Mouse (Mus musculus): ENCODE results near the gene Gpr4. TPM values are rescaled to one million over a fixed set of nuclear protein-coding genes. Genes with fewer than 3 reads are reported as not detected.

Gpr4 gene
- polyA plus RNA-seq, 1 experiment from 2014 or later: 2.6 TPM

DNA sequence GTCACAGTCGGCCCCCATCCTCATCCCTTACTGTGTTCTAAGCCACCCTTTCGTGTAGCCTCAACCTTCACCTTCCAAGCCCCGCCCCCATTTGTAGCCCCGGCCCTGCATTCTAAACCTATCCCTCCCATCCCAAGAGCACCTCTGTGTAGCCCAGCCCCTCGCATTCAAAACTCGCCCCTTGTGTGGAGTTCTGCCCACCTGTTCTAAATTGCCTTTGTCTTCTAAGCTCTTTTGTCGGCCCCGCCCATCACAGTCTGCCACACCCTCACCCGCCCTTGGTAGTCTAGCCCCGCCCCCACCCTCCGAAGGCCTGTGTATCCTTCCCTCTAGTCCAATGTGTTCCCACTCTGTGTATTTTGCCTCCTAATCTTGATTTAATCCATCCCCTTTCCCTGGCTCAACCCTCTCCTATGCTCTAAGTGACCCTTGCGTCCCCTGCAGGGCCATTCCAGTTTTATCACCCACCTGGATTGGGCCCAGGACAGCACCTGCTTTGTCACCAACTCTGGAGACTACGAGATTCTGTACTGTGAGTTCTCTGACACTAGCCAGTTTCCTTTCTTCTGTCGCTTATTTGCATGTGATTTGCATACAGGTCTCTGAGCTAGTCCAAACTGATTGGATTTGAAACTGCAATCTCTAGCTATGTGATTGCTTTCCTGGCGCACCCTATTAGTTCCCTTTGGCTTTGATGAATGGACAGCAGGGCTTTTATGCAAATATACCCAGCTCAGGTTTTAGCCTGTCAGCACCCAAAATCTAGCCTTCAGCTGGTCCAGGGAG is 10.1 kb upstream of the Gpr4 start:
- WGBS: 57% methylated on average over 15 of the region's 15 CpGs
- Histone ChIP-seq H3K4me2 (replicated peaks; ENCODE audit: low read depth, low read length) (no peak overlapping the region), H3K9me3 (ENCODE audit: control insufficient read depth, low read length) (no peaks in the 10 kb centered on the region)

DNA sequence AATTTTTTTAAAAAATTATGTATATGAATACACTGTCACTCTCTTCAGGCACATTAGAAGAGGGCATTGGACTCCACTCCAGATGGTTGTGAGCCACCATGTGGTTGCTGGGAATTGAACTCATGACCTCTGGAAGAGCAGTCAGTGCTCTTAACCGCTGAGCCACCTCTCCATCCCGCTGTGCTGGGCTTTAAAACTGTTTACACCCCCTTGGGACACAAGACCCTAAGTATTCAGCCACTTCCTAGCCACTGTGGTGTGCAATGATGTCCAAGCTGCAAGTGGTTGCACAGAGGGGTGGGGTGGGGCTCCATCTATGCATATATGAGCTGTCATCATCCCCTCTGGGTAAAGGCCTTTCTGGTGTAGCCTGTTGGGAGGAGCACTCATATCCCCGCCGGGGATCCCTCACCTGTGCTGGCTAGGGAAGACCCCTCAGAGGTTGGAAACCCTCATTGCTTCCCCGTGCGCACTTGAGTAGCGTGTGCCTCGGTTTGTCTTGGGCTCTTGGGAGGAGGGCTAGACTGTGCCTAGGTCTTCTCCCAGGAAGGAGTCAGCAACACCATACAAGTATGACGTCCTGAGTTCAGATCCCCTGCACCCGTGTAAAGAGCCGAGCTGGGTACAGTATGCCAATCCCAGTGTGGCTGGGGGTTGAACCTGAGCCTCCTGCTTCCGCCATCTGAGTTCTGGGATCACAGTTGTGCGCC is 4.0 kb upstream of the Gpr4 start:
- ATAC-seq (ENCODE audit: low FRiP score) (no peak), DNase-seq (ENCODE audit: low spot score) (no peak)
- Histone ChIP-seq H3K4me3 (ENCODE audit: low read depth, low read length) (no peak overlapping the region), H3K27me3 (ENCODE audit: control insufficient read depth, insufficient read depth, low read length) (no peaks in the 10 kb centered on the region; the same call in 1 of the 2 replicates), H3K4me1 (replicated peaks; ENCODE audit: control insufficient read depth, insufficient read depth, low read length) (no peaks in the 10 kb centered on the region), H3K27ac (ENCODE audit: low read depth, low read length) (no peak overlapping the region), H3K9ac (ENCODE audit: low read depth, low read length) (no peak overlapping the region), H3K4me2 (replicated peaks; ENCODE audit: low read depth, low read length) (no peak overlapping the region), H3K9me3 (ENCODE audit: control insufficient read depth, low read length) (peaks cover 2% of the 10 kb centered on the region; the same call in 1 of the 2 replicates), H3K36me3 (ENCODE audit: control insufficient read depth, insufficient read depth, low read length) (no peaks in the 10 kb centered on the region)
- 82% methylated on average over 13 of the region's 13 CpGs for WGBS

More for the DNA sequence above, 10.1 kb upstream of the Gpr4 start:
- H3K4me3 ChIP-seq (ENCODE audit: low read depth, low read length): no peak overlapping the region
- no peak overlapping the region for H3K9ac ChIP-seq (ENCODE audit: low read depth, low read length)
- H3K27me3 ChIP-seq (ENCODE audit: control insufficient read depth, insufficient read depth, low read length): no peaks in the 10 kb centered on the region; the same call in 1 of the 2 replicates
- no peaks in the 10 kb centered on the region for H3K4me1 ChIP-seq (replicated peaks; ENCODE audit: control insufficient read depth, insufficient read depth, low read length)
- H3K27ac ChIP-seq (ENCODE audit: low read depth, low read length): no peak overlapping the region
- no peaks in the 10 kb centered on the region for H3K36me3 ChIP-seq (ENCODE audit: control insufficient read depth, insufficient read depth, low read length)
- ATAC-seq (ENCODE audit: low FRiP score): no peak
- DNase-seq (ENCODE audit: low spot score): no peak

DNA sequence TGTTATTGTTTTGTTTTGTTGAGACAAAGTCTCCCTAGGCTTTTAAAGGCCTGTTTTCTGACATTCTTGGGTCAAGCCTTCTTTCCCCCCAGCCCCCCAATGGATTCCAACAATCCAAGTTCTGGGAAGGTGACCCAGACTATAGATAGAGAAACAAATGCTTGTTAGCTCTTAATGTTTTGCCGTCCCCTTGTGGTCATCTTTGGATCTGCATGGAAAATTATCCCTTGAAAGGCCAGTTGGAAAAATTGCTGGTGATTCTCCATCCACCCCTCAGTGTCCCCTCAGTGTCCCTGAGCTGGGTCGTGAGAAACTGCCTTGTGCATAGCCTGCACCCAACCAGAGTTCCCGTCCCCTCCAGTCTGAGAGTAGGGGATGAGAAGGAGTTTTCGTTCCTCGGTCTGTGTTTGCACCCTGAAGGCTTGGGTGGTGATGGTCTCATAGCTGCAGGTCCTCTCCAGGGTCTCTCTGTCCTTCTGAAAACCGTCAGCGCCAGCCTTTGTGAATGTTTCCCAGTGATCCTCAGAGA is 3.3 kb upstream of the Gpr4 start:
- no peak overlapping the region for H3K4me2 ChIP-seq (replicated peaks; ENCODE audit: low read depth, low read length)
- H3K9ac ChIP-seq (ENCODE audit: low read depth, low read length): no peak overlapping the region
- H3K9me3 ChIP-seq (ENCODE audit: control insufficient read depth, low read length): peaks cover 2% of the 10 kb centered on the region; the same call in 1 of the 2 replicates
- DNase-seq (ENCODE audit: low spot score) (peak; percentile 77), ATAC-seq (ENCODE audit: low FRiP score) (no peak)
- H3K27ac ChIP-seq (ENCODE audit: low read depth, low read length): no peak overlapping the region
- no peaks in the 10 kb centered on the region; the same call in 1 of the 2 replicates for H3K27me3 ChIP-seq (ENCODE audit: control insufficient read depth, insufficient read depth, low read length)
- no peaks in the 10 kb centered on the region for H3K4me1 ChIP-seq (replicated peaks; ENCODE audit: control insufficient read depth, insufficient read depth, low read length)
- no peaks in the 10 kb centered on the region for H3K36me3 ChIP-seq (ENCODE audit: control insufficient read depth, insufficient read depth, low read length)
- WGBS: 53% methylated on average over 7 of the region's 7 CpGs
- no peak overlapping the region for H3K4me3 ChIP-seq (ENCODE audit: low read depth, low read length)

DNA sequence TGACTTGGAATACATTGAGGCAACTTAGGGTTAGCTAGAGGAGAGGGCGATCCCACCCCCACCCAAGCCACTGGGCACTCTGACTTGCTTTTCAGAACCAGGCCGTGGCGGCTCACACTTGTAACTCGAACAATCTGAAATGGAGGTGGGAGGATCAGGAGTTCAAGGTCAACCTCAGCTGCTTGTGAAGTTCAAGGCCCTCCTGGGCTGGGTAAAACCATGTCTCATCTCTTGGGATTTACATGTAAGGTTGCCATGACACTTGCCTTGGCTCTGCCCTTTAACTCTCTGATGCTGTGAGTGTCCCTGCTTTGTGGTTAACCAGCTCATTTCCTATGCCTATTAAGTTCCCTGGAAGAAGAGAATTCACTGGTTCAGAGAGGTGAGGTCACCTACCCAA is 2.8 kb upstream of the Gpr4 start:
- no peak overlapping the region for H3K4me3 ChIP-seq (ENCODE audit: low read depth, low read length)
- no peaks in the 10 kb centered on the region for H3K36me3 ChIP-seq (ENCODE audit: control insufficient read depth, insufficient read depth, low read length)
- H3K4me1 ChIP-seq (replicated peaks; ENCODE audit: control insufficient read depth, insufficient read depth, low read length): no peaks in the 10 kb centered on the region
- ATAC-seq (ENCODE audit: low FRiP score): no peak
- H3K27ac ChIP-seq (ENCODE audit: low read depth, low read length): no peak overlapping the region
- H3K9me3 ChIP-seq (ENCODE audit: control insufficient read depth, low read length): peaks cover 2% of the 10 kb centered on the region; the same call in 1 of the 2 replicates
- no peak for DNase-seq (ENCODE audit: low spot score)
- no peaks in the 10 kb centered on the region; the same call in none of the 2 replicates for H3K27me3 ChIP-seq (ENCODE audit: control insufficient read depth, insufficient read depth, low read length)
- H3K4me2 ChIP-seq (replicated peaks; ENCODE audit: low read depth, low read length): no peak overlapping the region
- no peak overlapping the region for H3K9ac ChIP-seq (ENCODE audit: low read depth, low read length)
- WGBS: 80% methylated on average over 4 of the region's 4 CpGs

DNA sequence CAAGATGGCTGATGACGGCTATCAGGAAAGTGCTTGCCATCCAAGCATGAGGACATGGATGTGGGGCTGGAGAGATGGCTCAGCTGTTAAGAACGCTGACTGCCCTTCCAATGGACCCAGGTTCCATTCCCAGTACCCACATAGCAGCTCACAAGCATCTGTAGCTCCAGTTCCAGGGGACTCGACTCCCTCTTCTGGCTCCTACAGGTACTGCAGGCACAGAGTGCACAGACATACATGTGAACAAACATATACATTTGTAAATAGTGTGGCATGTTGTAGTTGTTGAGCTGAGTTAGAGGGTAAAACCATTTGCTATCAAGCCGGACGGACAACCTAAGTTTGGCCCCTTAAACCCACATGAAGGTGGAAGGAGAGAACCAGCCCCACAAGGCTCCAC is 2.3 kb upstream of the Gpr4 start:
- H3K4me2 ChIP-seq (replicated peaks; ENCODE audit: low read depth, low read length): no peak overlapping the region
- no peaks in the 10 kb centered on the region; the same call in none of the 2 replicates for H3K27me3 ChIP-seq (ENCODE audit: control insufficient read depth, insufficient read depth, low read length)
- peaks cover 2% of the 10 kb centered on the region; the same call in 1 of the 2 replicates for H3K9me3 ChIP-seq (ENCODE audit: control insufficient read depth, low read length)
- no peak overlapping the region for H3K4me3 ChIP-seq (ENCODE audit: low read depth, low read length)
- ATAC-seq (ENCODE audit: low FRiP score): no peak
- peak; percentile 24 for DNase-seq (ENCODE audit: low spot score)
- no peaks in the 10 kb centered on the region for H3K36me3 ChIP-seq (ENCODE audit: control insufficient read depth, insufficient read depth, low read length)
- no peaks in the 10 kb centered on the region for H3K4me1 ChIP-seq (replicated peaks; ENCODE audit: control insufficient read depth, insufficient read depth, low read length)
- H3K9ac ChIP-seq (ENCODE audit: low read depth, low read length): no peak overlapping the region
- WGBS: 92% methylated on average over 5 of the region's 5 CpGs
- H3K27ac ChIP-seq (ENCODE audit: low read depth, low read length): no peak overlapping the region

DNA sequence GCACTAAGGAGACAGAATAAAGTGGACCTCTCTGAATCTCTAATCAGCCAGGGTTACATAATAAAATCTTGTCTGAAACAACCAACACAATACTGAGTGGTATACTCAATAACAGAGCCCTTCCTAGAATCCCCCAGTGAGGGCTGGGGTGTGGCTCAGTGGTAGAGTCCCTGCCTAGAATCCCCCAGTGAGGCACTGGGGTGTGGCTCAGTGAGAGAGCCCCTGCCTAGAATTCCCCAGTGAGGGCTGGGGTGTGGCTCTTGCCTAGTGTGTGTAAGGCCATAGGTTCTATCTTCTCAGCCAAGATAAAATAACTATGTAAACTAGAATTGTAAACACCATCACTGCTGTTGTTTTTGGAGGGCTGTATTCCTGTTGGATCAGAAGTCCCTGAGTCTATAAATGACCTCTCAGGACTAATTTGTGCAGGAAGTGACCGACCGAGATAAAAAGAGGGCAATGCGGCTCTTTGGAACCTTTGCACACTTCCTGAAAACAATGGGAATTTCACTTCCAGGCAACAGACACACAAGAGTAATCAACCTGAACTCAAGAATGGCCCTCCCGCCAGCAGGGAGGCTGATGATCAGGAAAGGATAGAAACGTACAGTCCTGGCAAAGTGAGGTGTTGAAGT is 1.2 kb upstream of the Gpr4 start:
- no peaks in the 10 kb centered on the region for H3K36me3 ChIP-seq (ENCODE audit: control insufficient read depth, insufficient read depth, low read length)
- no peak overlapping the region for H3K27ac ChIP-seq (ENCODE audit: low read depth, low read length)
- WGBS: 69% methylated on average over 5 of the region's 5 CpGs
- no peak overlapping the region for H3K4me2 ChIP-seq (replicated peaks; ENCODE audit: low read depth, low read length)
- H3K9ac ChIP-seq (ENCODE audit: low read depth, low read length): no peak overlapping the region
- H3K9me3 ChIP-seq (ENCODE audit: control insufficient read depth, low read length): peaks cover 2% of the 10 kb centered on the region; the same call in 1 of the 2 replicates
- H3K4me3 ChIP-seq (ENCODE audit: low read depth, low read length): no peak overlapping the region
- no peaks in the 10 kb centered on the region for H3K4me1 ChIP-seq (replicated peaks; ENCODE audit: control insufficient read depth, insufficient read depth, low read length)
- H3K27me3 ChIP-seq (ENCODE audit: control insufficient read depth, insufficient read depth, low read length): no peaks in the 10 kb centered on the region; the same call in none of the 2 replicates
- no peak for DNase-seq (ENCODE audit: low spot score)
- ATAC-seq (ENCODE audit: low FRiP score): no peak

DNA sequence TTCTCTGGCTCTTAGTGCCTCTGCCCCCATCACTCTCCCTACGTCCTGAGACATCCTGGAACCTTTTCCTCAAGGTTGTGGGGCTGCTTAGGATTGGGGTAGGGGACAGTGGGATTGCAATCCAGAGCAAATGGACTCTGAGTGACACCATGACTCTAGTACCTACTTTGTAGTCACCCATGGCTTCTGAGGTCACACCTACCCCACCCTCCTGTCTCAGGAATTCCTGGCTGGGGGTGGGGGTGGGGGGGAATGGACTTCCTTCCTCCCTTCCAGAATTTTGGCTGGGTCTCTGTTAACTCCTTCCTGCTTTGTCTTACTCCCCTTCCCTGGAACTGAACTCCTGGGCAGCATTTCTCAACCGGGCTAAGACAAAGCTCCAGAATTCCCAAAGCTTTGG is 1.0 kb downstream of the Gpr4 start:
- H3K27me3 ChIP-seq (ENCODE audit: control insufficient read depth, insufficient read depth, low read length): no peaks in the 10 kb centered on the region; the same call in none of the 2 replicates
- DNase-seq (ENCODE audit: low spot score) (no peak), ATAC-seq (ENCODE audit: low FRiP score) (no peak)
- no peak overlapping the region for H3K9ac ChIP-seq (ENCODE audit: low read depth, low read length)
- peaks cover 2% of the 10 kb centered on the region; the same call in 1 of the 2 replicates for H3K9me3 ChIP-seq (ENCODE audit: control insufficient read depth, low read length)
- no peaks in the 10 kb centered on the region for H3K4me1 ChIP-seq (replicated peaks; ENCODE audit: control insufficient read depth, insufficient read depth, low read length)
- no peak overlapping the region for H3K4me2 ChIP-seq (replicated peaks; ENCODE audit: low read depth, low read length)
- H3K27ac ChIP-seq (ENCODE audit: low read depth, low read length): no peak overlapping the region
- 70% methylated on average over 2 of the region's 2 CpGs for WGBS
- no peaks in the 10 kb centered on the region for H3K36me3 ChIP-seq (ENCODE audit: control insufficient read depth, insufficient read depth, low read length)
- H3K4me3 ChIP-seq (ENCODE audit: low read depth, low read length): no peak overlapping the region

DNA sequence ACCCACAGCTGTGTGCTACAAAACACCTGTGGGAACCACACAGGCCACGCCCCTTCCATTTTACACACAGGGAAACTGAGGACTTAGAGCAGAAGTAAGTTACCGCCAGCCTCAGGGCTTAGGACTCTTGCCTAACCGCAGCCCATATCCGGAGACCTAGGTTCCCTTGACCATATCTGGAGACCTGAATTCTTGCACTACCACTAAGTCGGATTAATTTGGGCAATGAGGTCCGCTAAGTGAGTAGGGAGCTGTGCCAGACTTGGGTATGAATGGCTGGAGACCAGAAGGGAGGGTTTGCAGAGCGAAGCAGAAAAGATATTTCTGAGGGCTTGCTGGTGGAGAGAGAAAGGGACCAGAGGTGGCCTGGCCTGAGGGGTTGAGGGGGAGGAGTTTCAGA is 2.0 kb downstream of the Gpr4 start:
- Histone ChIP-seq H3K27me3 (ENCODE audit: control insufficient read depth, insufficient read depth, low read length) (no peaks in the 10 kb centered on the region; the same call in none of the 2 replicates), H3K9me3 (ENCODE audit: control insufficient read depth, low read length) (peaks cover 2% of the 10 kb centered on the region; the same call in 1 of the 2 replicates), H3K4me1 (replicated peaks; ENCODE audit: control insufficient read depth, insufficient read depth, low read length) (no peaks in the 10 kb centered on the region), H3K4me2 (replicated peaks; ENCODE audit: low read depth, low read length) (no peak overlapping the region), H3K27ac (ENCODE audit: low read depth, low read length) (no peak overlapping the region), H3K9ac (ENCODE audit: low read depth, low read length) (no peak overlapping the region), H3K36me3 (ENCODE audit: control insufficient read depth, insufficient read depth, low read length) (no peaks in the 10 kb centered on the region), H3K4me3 (ENCODE audit: low read depth, low read length) (no peak overlapping the region)
- DNase-seq (ENCODE audit: low spot score): no peak
- no peak for ATAC-seq (ENCODE audit: low FRiP score)
- WGBS: 79% methylated on average over 7 of the region's 7 CpGs
